Mouse (Mus musculus) macrophage (primary cell): ENCODE data around the gene Slc7a4. TPM values are rescaled to one million over a fixed set of nuclear protein-coding genes. Genes with fewer than 3 reads are reported as not detected.
"Not testable (repeated sequence)": the region's sequence is repeated elsewhere in the genome, so short reads cannot be mapped to it uniquely, and the experiment has no call there.

Experiments
- H3K27ac ChIP-seq: fragments of 350-480 bp; formaldehyde crosslinking; 2 replicates; pipeline ENCODE4 v1.9.0; 2021
- H3K36me3 ChIP-seq: fragments of 350-480 bp; formaldehyde crosslinking; 2 replicates; pipeline ENCODE4 v1.9.0; 2021; ENCODE audit errors: inconsistent target
- H3K4me3 ChIP-seq: fragments of 350-480 bp; formaldehyde crosslinking; 2 replicates; pipeline ENCODE4 v1.9.0; 2021; ENCODE audit errors: inconsistent target
- H3K79me2 ChIP-seq: fragments of 350-480 bp; formaldehyde crosslinking; 2 replicates; pipeline ENCODE4 v1.9.0; 2021; ENCODE audit errors: inconsistent target
- WGBS: methylation state at CpG from one replicate; pipeline ENCODE4 v1.1.7; 2026; ENCODE audit warnings: inconsistent platforms; ENCODE audit not compliant: missing documents; 5-methylcytosine and 5-hydroxymethylcytosine counted together
- polyA plus RNA-seq: library from polyadenylated mRNA; stranded (reverse); fragments of 250-400 nt; gene quantifications from 3 replicates; pipeline ENCODE4 v1.2.4, GENCODE M21; 2018; ENCODE audit warnings: inconsistent platforms

The Slc7a4 gene
- polyA plus RNA-seq, 1 experiment from 2014 or later, result 0.69 TPM

DNA sequence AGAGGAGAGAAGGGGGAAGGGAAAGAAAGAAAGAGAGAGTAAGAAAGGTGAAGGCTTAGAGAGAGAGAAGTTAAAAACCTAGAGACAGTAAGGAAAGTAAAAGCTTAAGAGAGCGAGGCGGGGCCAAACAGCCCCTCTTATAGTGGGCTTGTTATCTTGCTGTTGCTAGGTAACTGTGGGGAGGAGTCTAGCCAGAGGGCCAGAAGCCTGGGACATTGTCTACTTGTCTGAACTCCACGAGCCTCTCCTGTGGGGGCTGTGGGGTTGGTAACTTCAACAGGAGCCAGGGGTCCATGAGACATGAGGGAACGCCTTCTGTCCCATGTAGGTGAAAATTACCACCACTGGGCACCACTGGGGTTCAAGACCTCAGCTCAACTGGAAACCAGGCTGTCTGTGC, 28.3 kb downstream of the Slc7a4 start:
- peak overlapping the region; percentile 26; the same call in 1 of the 2 replicates for H3K4me3 ChIP-seq
- WGBS, result 79% methylated on average over 4 of the region's 4 CpGs
- not testable (repeated sequence) for H3K36me3 ChIP-seq, H3K27ac ChIP-seq, H3K79me2 ChIP-seq

DNA sequence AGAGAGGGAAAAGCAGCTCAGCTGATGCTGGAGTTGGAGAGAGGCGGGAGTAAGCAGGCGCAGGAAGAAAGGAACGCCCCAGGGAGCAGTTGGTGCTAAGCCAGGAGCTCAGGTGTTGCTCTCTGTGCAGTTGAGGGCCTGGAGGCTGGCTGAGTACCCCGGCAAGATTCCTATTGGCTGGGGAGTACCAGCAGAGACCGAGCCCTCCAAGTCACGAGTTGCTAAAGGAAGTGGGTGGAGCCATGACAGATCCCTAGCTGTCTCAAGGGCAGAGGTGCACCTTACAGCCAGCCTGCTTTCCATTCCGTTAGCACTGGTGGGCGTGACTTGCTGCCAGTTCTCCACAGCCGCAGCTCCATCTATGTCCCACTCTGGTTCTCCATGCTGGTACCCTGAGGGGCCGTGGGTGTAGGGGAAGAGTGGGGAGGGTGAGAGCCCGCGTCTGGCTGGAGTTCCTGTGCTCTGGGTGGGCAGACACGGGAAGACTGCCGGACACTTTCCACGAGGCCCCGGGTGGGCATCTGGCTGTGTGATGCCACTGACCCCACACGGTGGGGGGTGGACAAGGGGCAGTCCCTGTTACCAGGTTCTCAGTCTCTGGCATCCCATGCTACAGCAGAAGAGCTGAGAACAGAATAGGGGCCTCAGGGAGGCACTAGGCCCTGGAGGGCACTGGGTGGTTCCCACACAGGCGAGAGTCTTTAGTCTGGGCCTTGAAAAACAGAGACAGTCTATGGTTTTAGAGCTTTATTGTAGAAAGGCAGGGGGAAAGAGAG, 28.9 kb downstream of the Slc7a4 start:
- peak overlapping the region; percentile 26 for H3K4me3 ChIP-seq
- peak overlapping the region; percentile 19; the same call in 1 of the 2 replicates for H3K27ac ChIP-seq
- 12% methylated on average over 17 of the region's 18 CpGs for WGBS
- no peaks in the 10 kb centered on the region for H3K36me3 ChIP-seq
- no peaks in the 10 kb centered on the region for H3K79me2 ChIP-seq

DNA sequence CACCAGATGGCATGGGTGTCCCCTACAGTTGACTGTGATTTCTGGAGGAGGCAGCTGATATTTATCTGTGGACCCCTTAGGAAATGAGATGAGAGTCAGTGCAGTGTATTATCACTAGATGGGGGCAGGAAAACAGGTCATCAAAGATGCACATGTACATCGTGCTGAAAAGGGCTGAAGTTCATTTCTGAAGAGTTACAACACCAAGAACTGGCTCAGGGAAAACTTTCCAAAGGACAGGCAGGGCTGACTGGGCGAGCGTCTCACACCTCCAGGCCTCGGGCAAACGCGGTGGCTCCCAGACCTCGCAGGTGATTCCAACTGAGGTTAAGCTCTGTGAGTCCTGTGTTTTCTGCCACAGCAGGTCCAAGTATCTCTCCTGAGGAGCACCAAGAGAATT, 30.2 kb downstream of the Slc7a4 start:
- H3K4me3 ChIP-seq, result no peak overlapping the region
- 95% methylated on average over 7 of the region's 7 CpGs for WGBS
- H3K79me2 ChIP-seq, result no peaks in the 10 kb centered on the region
- H3K36me3 ChIP-seq, result no peaks in the 10 kb centered on the region
- no peak overlapping the region for H3K27ac ChIP-seq

DNA sequence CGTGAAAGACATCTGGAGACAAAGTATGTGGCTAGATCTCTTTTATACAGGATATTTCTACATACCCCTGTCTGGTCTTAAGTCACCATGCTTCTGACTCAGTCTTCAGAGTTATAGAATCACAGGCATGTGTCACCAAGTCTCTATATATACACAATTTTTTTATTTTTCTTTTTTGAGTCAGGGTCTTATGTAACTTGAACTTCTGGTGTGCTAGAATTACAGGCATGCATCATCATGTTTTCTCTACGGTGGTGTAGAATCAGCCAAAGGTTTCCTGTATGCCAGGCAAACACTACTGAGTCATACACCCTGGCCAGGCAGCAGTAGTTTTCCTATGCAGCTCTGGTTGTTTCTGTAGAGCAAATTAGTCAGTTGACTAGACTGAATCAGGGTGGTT, 40.4 kb downstream of the Slc7a4 start:
- Histone ChIP-seq H3K27ac (no peak overlapping the region), H3K4me3 (no peak overlapping the region), H3K36me3 (no peaks in the 10 kb centered on the region), H3K79me2 (no peaks in the 10 kb centered on the region)
- 28% methylated on average over 2 of the region's 2 CpGs for WGBS

- no peaks in the 10 kb centered on the region for H3K36me3 ChIP-seq
- H3K4me3 ChIP-seq, result no peak overlapping the region
- no peaks in the 10 kb centered on the region for H3K79me2 ChIP-seq
- H3K27ac ChIP-seq, result no peak overlapping the region
- 100% methylated on average over 2 of the region's 3 CpGs for WGBS
Observed at GRCm38 (mm10) chr16:17536584-17536983, 46.4 kb downstream of the Slc7a4 start.

DNA sequence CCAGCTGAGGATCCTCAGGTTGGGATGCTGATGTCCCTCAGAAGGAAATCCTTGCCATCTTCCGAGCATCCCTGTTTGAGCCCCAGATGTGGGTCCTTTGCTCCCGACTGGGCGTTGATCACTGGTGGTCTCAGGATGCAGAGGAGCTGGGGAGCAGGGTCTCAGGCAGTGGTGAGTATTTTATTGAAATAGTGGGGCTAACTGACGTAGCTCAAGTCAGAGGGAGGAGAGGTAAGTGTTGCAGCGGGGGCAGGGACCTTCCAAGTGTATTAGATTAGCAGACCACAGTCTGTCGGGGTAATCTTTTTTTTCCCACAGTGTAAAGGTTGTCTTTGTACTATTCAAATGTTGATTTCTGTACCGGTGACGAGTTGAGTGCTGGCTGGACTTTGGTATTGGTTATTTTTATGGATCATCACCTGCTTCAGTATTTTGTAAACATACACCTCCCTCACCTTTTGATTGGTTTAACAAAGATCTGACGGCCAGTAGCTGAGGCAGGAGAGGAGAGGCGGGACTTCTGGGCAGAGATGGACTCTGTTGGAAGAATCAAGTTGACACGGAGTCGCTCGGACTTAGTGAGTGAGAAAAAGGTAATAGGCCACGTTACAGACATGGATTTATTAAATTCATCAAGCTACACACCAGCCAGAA, 50.2 kb downstream of the Slc7a4 start:
- no peak overlapping the region for H3K4me3 ChIP-seq
- H3K27ac ChIP-seq, result no peak overlapping the region
- WGBS, result 88% methylated on average over 14 of the region's 14 CpGs
- peaks cover 6% of the 10 kb centered on the region; the same call in 1 of the 2 replicates for H3K36me3 ChIP-seq
- H3K79me2 ChIP-seq, result peaks cover 21% of the 10 kb centered on the region

DNA sequence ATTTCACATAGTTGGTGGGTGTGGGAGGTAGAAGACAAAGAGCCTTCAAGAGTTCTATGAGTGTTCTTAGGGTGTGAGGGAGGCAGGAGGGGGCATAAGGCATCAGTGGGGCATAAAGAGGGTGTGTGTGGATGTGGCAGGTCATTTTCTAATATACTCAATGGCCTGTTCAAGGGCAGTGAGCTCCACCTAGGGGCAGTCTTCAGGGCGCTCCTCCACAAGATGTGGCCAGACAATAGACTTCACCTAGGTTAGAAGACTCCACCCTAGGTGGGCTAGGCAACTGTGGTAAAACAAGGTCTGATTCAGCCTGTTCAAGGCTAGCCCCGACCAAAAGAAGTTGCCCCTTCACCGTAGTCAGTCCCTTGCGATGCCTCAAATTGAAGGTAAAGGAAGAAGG, 50.7 kb downstream of the Slc7a4 start:
- H3K79me2 ChIP-seq, result peaks cover 21% of the 10 kb centered on the region
- 55% methylated on average over 4 of the region's 4 CpGs for WGBS
- H3K27ac ChIP-seq, result no peak overlapping the region
- no peak overlapping the region for H3K4me3 ChIP-seq
- H3K36me3 ChIP-seq, result peaks cover 12% of the 10 kb centered on the region

- Histone ChIP-seq H3K36me3 (peaks cover 26% of the 10 kb centered on the region), H3K79me2 (peaks cover 21% of the 10 kb centered on the region), H3K4me3 (peak within 1 kb of the TSS; percentile 89), H3K27ac (peak within 1 kb of the TSS; percentile 64)
- 0% methylated on average over 67 of the region's 67 CpGs for WGBS
Observed at GRCm38 (mm10) chr16:17530640-17531288, 52.2 kb downstream of the Slc7a4 start, which contains the start of gene Thap7. Gene Thap7, minus strand, starts transcription at chr16:17531136.

DNA sequence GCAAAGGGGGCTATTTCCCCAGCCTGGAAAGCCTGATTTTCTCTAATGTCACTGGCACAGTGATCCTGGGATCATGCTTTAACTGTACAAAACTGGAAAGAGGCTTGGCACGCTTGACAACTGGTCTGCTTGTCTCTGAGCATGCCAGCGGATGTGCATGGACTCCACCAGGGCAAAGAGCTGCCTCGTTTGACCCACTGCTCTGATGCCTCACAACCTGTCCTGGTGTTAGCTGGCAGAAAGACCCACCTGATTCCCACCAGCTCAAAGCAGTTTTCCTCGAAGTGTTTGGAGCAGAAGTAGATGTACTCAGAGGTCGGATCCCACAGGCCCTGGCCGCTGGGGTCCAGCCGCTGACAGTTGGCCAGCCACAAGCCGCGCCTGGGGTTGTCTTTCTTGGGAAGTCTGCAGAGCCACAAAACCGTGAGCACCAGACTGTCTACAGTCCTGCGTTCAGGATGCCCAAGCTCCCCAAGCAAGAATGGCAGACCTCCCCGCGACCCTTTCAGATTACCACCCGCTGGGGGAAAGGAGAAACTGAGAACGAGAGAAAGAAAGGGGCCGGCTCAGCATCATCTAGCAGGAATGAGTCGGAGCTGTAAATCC, 52.9 kb downstream of the Slc7a4 start:
- Histone ChIP-seq H3K79me2 (peaks cover 21% of the 10 kb centered on the region), H3K36me3 (peaks cover 33% of the 10 kb centered on the region), H3K4me3 (peak overlapping the region; percentile 89), H3K27ac (peak overlapping the region; percentile 64)
- WGBS, result 13% methylated on average over 16 of the region's 17 CpGs

GRCm38 (mm10) chr16:17528276-17528675, 54.7 kb downstream of the Slc7a4 start:
- H3K27ac ChIP-seq, result no peak overlapping the region
- WGBS, result 90% methylated on average over 13 of the region's 13 CpGs
- no peak overlapping the region for H3K4me3 ChIP-seq
- peaks cover 47% of the 10 kb centered on the region for H3K36me3 ChIP-seq
- peaks cover 21% of the 10 kb centered on the region for H3K79me2 ChIP-seq

GRCm38 (mm10) chr16:17527606-17528005, 55.4 kb downstream of the Slc7a4 start:
- Histone ChIP-seq H3K4me3 (no peak overlapping the region), H3K27ac (no peak overlapping the region), H3K79me2 (peaks cover 21% of the 10 kb centered on the region), H3K36me3 (peaks cover 53% of the 10 kb centered on the region)

DNA sequence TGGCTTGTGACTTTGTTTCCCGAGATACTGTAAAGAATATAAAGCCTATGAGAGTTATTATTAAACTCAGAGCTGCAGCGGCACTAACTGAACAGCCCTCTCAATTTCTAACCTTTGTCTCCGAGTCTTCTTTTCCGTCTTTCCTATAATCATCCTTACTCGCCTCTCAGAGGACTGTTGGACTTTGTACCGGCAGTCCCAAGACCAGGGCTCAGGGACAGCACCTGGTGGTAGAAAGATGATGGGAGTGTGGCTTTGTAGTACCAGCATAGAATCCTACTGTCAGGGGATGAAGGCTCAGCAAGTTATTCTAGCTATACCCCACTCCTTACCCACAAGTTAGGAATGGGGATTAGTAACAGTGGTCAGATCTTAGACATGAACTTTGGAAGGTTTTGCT, 56.8 kb downstream of the Slc7a4 start:
- Histone ChIP-seq H3K4me3 (no peak overlapping the region), H3K79me2 (peaks cover 21% of the 10 kb centered on the region), H3K27ac (no peak overlapping the region), H3K36me3 (peaks cover 67% of the 10 kb centered on the region)
- WGBS, result 94% methylated on average over 6 of the region's 6 CpGs

GRCm38 (mm10) chr16:17525524-17525923, 57.5 kb downstream of the Slc7a4 start:
- Histone ChIP-seq H3K36me3 (peaks cover 74% of the 10 kb centered on the region), H3K27ac (no peak overlapping the region)
- WGBS, result 85% methylated on average over 3 of the region's 3 CpGs

GRCm38 (mm10) chr16:17524156-17524555, 58.9 kb downstream of the Slc7a4 start:
- Histone ChIP-seq H3K36me3 (peaks cover 86% of the 10 kb centered on the region), H3K27ac (no peak overlapping the region), H3K79me2 (peaks cover 9% of the 10 kb centered on the region), H3K4me3 (no peak overlapping the region)
- 92% methylated on average over 11 of the region's 11 CpGs for WGBS

More at GRCm38 (mm10) chr16:17525524-17525923, 57.5 kb downstream of the Slc7a4 start:
- Histone ChIP-seq H3K79me2 (peaks cover 21% of the 10 kb centered on the region), H3K4me3 (no peak overlapping the region)
